Mouse (Mus musculus): Measurements from ENCODE around the gene Pitpnm2.

GRCm38 (mm10) chr5:124205211-124205610, 44.3 kb downstream of the Pitpnm2 start:
- no peak for TF ChIP-seq CTCF (IDR thresholded peaks at IDR 0.05 in 2 of 3, conservative IDR thresholded peaks at IDR 0.05 in 1 of 3; ENCODE audit: control insufficient read depth in 1 of 3, insufficient read depth in 1 of 3, low read depth in 2 of 3, low read length in 3 of 3, poor library complexity in 1 of 3, severe bottlenecking in 1 of 3)
- TF ChIP-seq CHD1 (IDR thresholded peaks at IDR 0.05; ENCODE audit: low read depth, low read length) = no peak
- TF ChIP-seq KAT2A (conservative IDR thresholded peaks at IDR 0.05; ENCODE audit: low read depth, low read length) = no peak
- TF ChIP-seq POLR2A (IDR thresholded peaks at IDR 0.05; ENCODE audit: control insufficient read depth in 1 of 2, insufficient read depth in 1 of 2, low read depth in 1 of 2, low read length in 2 of 2, poor library complexity in 1 of 2) = no peak
- no peak for TF ChIP-seq POLR2AphosphoS5 (IDR thresholded peaks at IDR 0.05; ENCODE audit: borderline replicate concordance, low read depth, low read length)
- no peak for TF ChIP-seq ZNF384 (IDR thresholded peaks at IDR 0.05; ENCODE audit: low read depth, low read length)
- no peak for TF ChIP-seq MAFK (IDR thresholded peaks at IDR 0.05; ENCODE audit: borderline replicate concordance, low read depth, low read length)
- TF ChIP-seq SIN3A (IDR thresholded peaks at IDR 0.05; ENCODE audit: low read length) = no peak
- TF ChIP-seq NELFE (IDR thresholded peaks at IDR 0.05; ENCODE audit: low read depth, low read length) = no peak
- TF ChIP-seq MYC (IDR thresholded peaks at IDR 0.05; ENCODE audit: low read depth, low read length) = no peak

All from MEL (cell line).